Comparison of ENCODE assay signal across 25 mouse cellular contexts in genomic region chr19:17848417-17848816, GRCm38 (mm10). TPM values are rescaled to one million over a fixed set of nuclear protein-coding genes. Genes with fewer than 3 reads are reported as not detected.
"Had no signal": no experiment of that assay in that cellular context is flagged by ENCODE, and none has a peak within 500 bp of the region (broad histone marks: within the 10 kb centered on the region; RNA-seq: fewer than 3 reads in every experiment).

No protein-coding gene starts in this region.

- H3K9me3 ChIP-seq: heart, embryonic 10.5 days; heart, embryonic 12.5 days; hindbrain, embryonic 10.5 days; hindbrain, embryonic 12.5 days; limb, embryonic 10.5 days; limb, embryonic 12.5 days; liver, embryonic 13.5 days had no signal

- H3K36me3 ChIP-seq: heart, embryonic 10.5 days; heart, embryonic 12.5 days; hindbrain, embryonic 10.5 days; hindbrain, embryonic 12.5 days; limb, embryonic 10.5 days; limb, embryonic 12.5 days; liver, embryonic 13.5 days had no signal

- H3K9ac ChIP-seq: heart, embryonic 12.5 days; hindbrain, embryonic 12.5 days; hindbrain, embryonic 14.5 days; limb, embryonic 12.5 days; liver, embryonic 13.5 days had no signal

- H3K27ac ChIP-seq: gastrocnemius, adult 2 months; heart, embryonic 10.5 days; hindbrain, embryonic 10.5 days; hindbrain, embryonic 12.5 days; hindbrain, embryonic 14.5 days; kidney, postnatal 0 days; layer of hippocampus, adult 2 months; left cerebral cortex, adult 2 months; limb, embryonic 10.5 days; limb, embryonic 12.5 days; liver, embryonic 13.5 days had no signal

- H3K27me3 ChIP-seq: heart, embryonic 12.5 days; hindbrain, embryonic 12.5 days; liver, embryonic 13.5 days had no signal

- H3K4me2 ChIP-seq: heart, embryonic 12.5 days; hindbrain, embryonic 12.5 days; hindbrain, embryonic 14.5 days; limb, embryonic 12.5 days; liver, embryonic 11.5 days; liver, embryonic 13.5 days had no signal

- ATAC-seq: hindbrain, embryonic 16.5 days; inflammation-experienced regulatory T-cells, adult 6 months; intestine, postnatal 0 days had no signal

- H3K4me1 ChIP-seq: heart, embryonic 10.5 days; hindbrain, embryonic 10.5 days; hindbrain, embryonic 12.5 days; limb, embryonic 10.5 days; limb, embryonic 12.5 days; liver, embryonic 13.5 days had no signal

- H3K4me3 ChIP-seq: gastrocnemius, adult 2 months; heart, embryonic 10.5 days; heart, embryonic 12.5 days; hindbrain, embryonic 10.5 days; hindbrain, embryonic 12.5 days; layer of hippocampus, adult 2 months; left cerebral cortex, adult 2 months; limb, embryonic 10.5 days; limb, embryonic 12.5 days; liver, embryonic 13.5 days had no signal

- DNase-seq: gastrocnemius, adult 2 months; gastrocnemius, postnatal 10 days; gastrocnemius, postnatal 25 days; heart, adult 18-20 months; heart, postnatal 10 days; heart, postnatal 4 days; kidney, adult 18-20 months; kidney, postnatal 14 days; kidney, postnatal 4 days; liver; liver, embryonic 13.5 days had no signal

RNA-seq across cellular contexts. Expression of gene Pcsk5, which starts 11.0 kb away (rescaled TPM):
- polyA plus RNA-seq: inflammation-experienced regulatory T-cells, adult 6 months had no signal
